Mouse (Mus musculus) central nervous system, embryonic 14 days (tissue): ENCODE data around the gene Nop9. TPM values are rescaled to one million over a fixed set of nuclear protein-coding genes. Genes with fewer than 3 reads are reported as not detected.

Experiments
- polyA plus RNA-seq: library from polyadenylated mRNA; depleted of rRNA; stranded (reverse); fragments of >200 nt; gene quantifications from 2 replicates; pipeline ENCODE4 v1.2.3, GENCODE M21; 2012; rRNA removed

The Nop9 gene
- 21.4 and 26.4 TPM in 2 replicates for polyA plus RNA-seq

GRCm38 (mm10) chr14:55745180-55745860 is at the start of gene Nop9, which contains the start of gene Dhrs1:
Gene Nop9, plus strand, starts transcription at chr14:55745693.
Gene Dhrs1, minus strand, starts transcription at chr14:55745690.

GRCm38 (mm10) chr14:55713729-55714122 is 31.8 kb upstream of the Nop9 start, which contains the start of gene Tgm1:
Gene Tgm1, minus strand, starts transcription at chr14:55713926.

GRCm38 (mm10) chr14:55721700-55722437 is 23.6 kb upstream of the Nop9 start, which contains the start of gene Rabggta:
Gene Rabggta, minus strand, starts transcription at chr14:55722263.

GRCm38 (mm10) chr14:55758363-55758784 is 12.9 kb downstream of the Nop9 start, which contains the start of gene Cideb:
Gene Cideb, minus strand, starts transcription at chr14:55758458.

GRCm38 (mm10) chr14:55761163-55761562 is 15.7 kb downstream of the Nop9 start, which contains the start of gene Ltb4r2:
Gene Ltb4r2, plus strand, starts transcription at chr14:55761428.

GRCm38 (mm10) chr14:55765696-55766095 is 20.2 kb downstream of the Nop9 start, which contains the start of gene Ltb4r1:
Gene Ltb4r1, plus strand, starts transcription at chr14:55765962.

GRCm38 (mm10) chr14:55783958-55784235 is 38.4 kb downstream of the Nop9 start, which contains the start of gene Adcy4:
Gene Adcy4, minus strand, starts transcription at chr14:55784095.

GRCm38 (mm10) chr14:55788256-55789050 is 43.0 kb downstream of the Nop9 start, which contains the start of gene Ripk3:
Gene Ripk3, minus strand, starts transcription at chr14:55788865.

Other genes with a start within 250 kb of the Nop9 start
- gene Cpne6, start 235.2 kb upstream of the Nop9 start, polyA plus RNA-seq = 7.3 and 10.1 TPM in 2 replicates
- gene Nrl, start 220.7 kb upstream of the Nop9 start, polyA plus RNA-seq = 0.64 and 0.80 TPM in 2 replicates
- 19.4 and 24.9 TPM in 2 replicates for gene Pck2, start 205.4 kb upstream of the Nop9 start, polyA plus RNA-seq
- gene Dcaf11, start 185.7 kb upstream of the Nop9 start, polyA plus RNA-seq = 99.5 and 110 TPM in 2 replicates
- gene A730061H03Rik, start 185.3 kb upstream of the Nop9 start, polyA plus RNA-seq = 0.55 and 0.85 TPM in 2 replicates
- gene Fitm1, start 170.1 kb upstream of the Nop9 start, polyA plus RNA-seq = 0.20 and 4.1 TPM in 2 replicates
- 95.6 and 100 TPM in 2 replicates for gene Psme1, start 167.6 kb upstream of the Nop9 start, polyA plus RNA-seq
- gene Emc9, start 160.4 kb upstream of the Nop9 start, polyA plus RNA-seq = 15.2 and 19.4 TPM in 2 replicates
- gene Psme2, start 154.6 kb upstream of the Nop9 start, polyA plus RNA-seq = 80.2 and 87.2 TPM in 2 replicates
- gene Rnf31, start 154.0 kb upstream of the Nop9 start, polyA plus RNA-seq = 24.8 and 26.6 TPM in 2 replicates
- gene Irf9, start 142.1 kb upstream of the Nop9 start, polyA plus RNA-seq = 27.1 and 27.9 TPM in 2 replicates
- gene Rec8, start 127.7 kb upstream of the Nop9 start, polyA plus RNA-seq = 19.0 and 25.2 TPM in 2 replicates
- 171 and 172 TPM in 2 replicates for gene Ipo4, start 109.7 kb upstream of the Nop9 start, polyA plus RNA-seq
- 6.9 and 7.0 TPM in 2 replicates for gene Gm49378, start 107.8 kb upstream of the Nop9 start, polyA plus RNA-seq
- gene Tm9sf1, start 101.9 kb upstream of the Nop9 start, polyA plus RNA-seq = 48.4 and 58.4 TPM in 2 replicates
- 2.0 and 2.1 TPM in 2 replicates for gene Tssk4, start 95.5 kb upstream of the Nop9 start, polyA plus RNA-seq
- 52.9 and 57.0 TPM in 2 replicates for gene Mdp1, start 85.2 kb upstream of the Nop9 start, polyA plus RNA-seq
- 43.0 and 44.1 TPM in 2 replicates for gene Gmpr2, start 73.8 kb upstream of the Nop9 start, polyA plus RNA-seq
- gene Nedd8, start 73.6 kb upstream of the Nop9 start, polyA plus RNA-seq = 461 and 488 TPM in 2 replicates
- gene Tinf2, start 63.9 kb upstream of the Nop9 start, polyA plus RNA-seq = 32.9 and 33.1 TPM in 2 replicates
- gene Tgm1, start 31.8 kb upstream of the Nop9 start, polyA plus RNA-seq = 0.43 and 1.5 TPM in 2 replicates
- gene Rabggta, start 23.4 kb upstream of the Nop9 start, polyA plus RNA-seq = 57.1 and 61.9 TPM in 2 replicates
- 86.8 and 87.0 TPM in 2 replicates for gene Dhrs1, start within 50 bp of the Nop9 start, polyA plus RNA-seq
- gene Cideb, start 12.8 kb downstream of the Nop9 start, polyA plus RNA-seq = 0.57 and 1.3 TPM in 2 replicates
- gene Ltb4r2, start 15.7 kb downstream of the Nop9 start, polyA plus RNA-seq = 0.11 and 0.21 TPM in 2 replicates
- gene Ltb4r1, start 20.3 kb downstream of the Nop9 start, polyA plus RNA-seq = 0.34 and 0.91 TPM in 2 replicates
- 5.0 and 9.7 TPM in 2 replicates for gene Adcy4, start 38.4 kb downstream of the Nop9 start, polyA plus RNA-seq
- 3.1 and 9.4 TPM in 2 replicates for gene Ripk3, start 43.2 kb downstream of the Nop9 start, polyA plus RNA-seq
- 29.1 and 48.1 TPM in 2 replicates for gene Nfatc4, start 77.5 kb downstream of the Nop9 start, polyA plus RNA-seq
- gene Nynrin, start 108.3 kb downstream of the Nop9 start, polyA plus RNA-seq = 18.4 and 24.1 TPM in 2 replicates
- gene Cbln3, start 138.7 kb downstream of the Nop9 start, polyA plus RNA-seq = 0.45 and 0.53 TPM in 2 replicates
- 14.8 and 16.5 TPM in 2 replicates for gene Khnyn, start 139.3 kb downstream of the Nop9 start, polyA plus RNA-seq
- gene Sdr39u1, start 154.6 kb downstream of the Nop9 start, polyA plus RNA-seq = 102 and 107 TPM in 2 replicates
- gene Cma1, start 199.0 kb downstream of the Nop9 start, polyA plus RNA-seq = 1.4 and 5.1 TPM in 2 replicates
- gene Cma2, start 205.3 kb downstream of the Nop9 start, polyA plus RNA-seq = not detected in 2 replicates